Mouse (Mus musculus): ENCODE data around the gene Gm11634. TPM values are rescaled to one million over a fixed set of nuclear protein-coding genes. Genes with fewer than 3 reads are reported as not detected.
"Not testable (repeated sequence)": the region's sequence is repeated elsewhere in the genome, so short reads cannot be mapped to it uniquely, and the experiment has no call there.

The Gm11634 gene
- polyA plus RNA-seq, 1 experiment: not detected

DNA sequence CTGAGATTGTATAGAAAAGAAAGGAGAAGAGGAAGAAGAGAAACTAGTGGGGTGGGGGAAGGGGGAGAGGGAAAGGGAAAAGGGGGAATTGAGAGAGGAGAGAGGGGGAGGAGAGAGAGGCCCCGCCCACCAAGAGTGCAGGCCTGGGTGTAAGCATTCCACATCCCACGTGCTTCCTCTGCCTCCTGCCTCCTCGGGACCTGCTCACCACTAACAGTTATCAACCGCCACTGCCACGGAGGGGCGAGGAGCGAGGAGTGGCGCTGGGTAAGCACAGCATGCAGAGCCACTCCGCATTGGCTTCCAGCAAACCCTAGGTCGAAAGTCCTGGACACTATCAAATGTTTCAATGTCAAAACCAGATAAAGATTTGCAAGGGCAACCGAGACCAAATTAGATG, 11.4 kb upstream of the Gm11634 start:
- Histone ChIP-seq H3K36me3 (ENCODE audit: control insufficient read depth, insufficient read depth, low read length) (no peaks in the 10 kb centered on the region), H3K27ac (ENCODE audit: insufficient read depth, low read depth, low read length) (no peak overlapping the region), H3K4me3 (ENCODE audit: insufficient read depth, low read depth, low read length) (no peak overlapping the region), H3K27me3 (replicated peaks; ENCODE audit: control insufficient read depth, insufficient read depth, low read length) (no peaks in the 10 kb centered on the region), H3K4me1 (ENCODE audit: control insufficient read depth, insufficient read depth, low read length) (no peaks in the 10 kb centered on the region)
- 23% methylated on average over 11 of the region's 11 CpGs for WGBS
- no peak for DNase-seq
- TF ChIP-seq CTCF (conservative IDR thresholded peaks at IDR 0.05; ENCODE audit: insufficient read depth, insufficient read length, low read depth, low read length) (no peak), POLR2A (IDR thresholded peaks at IDR 0.05; ENCODE audit: low read depth, low read length) (no peak)

- not testable (repeated sequence) for H3K36me3 ChIP-seq (ENCODE audit: control insufficient read depth, insufficient read depth, low read length); H3K27me3 ChIP-seq (replicated peaks; ENCODE audit: control insufficient read depth, insufficient read depth, low read length); H3K4me3 ChIP-seq (ENCODE audit: insufficient read depth, low read depth, low read length); H3K27ac ChIP-seq (ENCODE audit: insufficient read depth, low read depth, low read length); DNase-seq; H3K4me1 ChIP-seq (ENCODE audit: control insufficient read depth, insufficient read depth, low read length)
- 85% methylated on average over 4 of the region's 4 CpGs for WGBS
These were observed 8.1 kb upstream of the Gm11634 start for GRCm38 (mm10) chr11:101607134-101607533.

GRCm38 (mm10) chr11:101604531-101605453, 5.7 kb upstream of the Gm11634 start:
- DNase-seq: peak; percentile 86
- not testable (repeated sequence) for H3K36me3 ChIP-seq (ENCODE audit: control insufficient read depth, insufficient read depth, low read length); H3K27ac ChIP-seq (ENCODE audit: insufficient read depth, low read depth, low read length); H3K27me3 ChIP-seq (replicated peaks; ENCODE audit: control insufficient read depth, insufficient read depth, low read length); H3K4me1 ChIP-seq (ENCODE audit: control insufficient read depth, insufficient read depth, low read length)
- under 1% methylated on average over 30 of the region's 30 CpGs for WGBS
- peak overlapping the region; percentile 16; the same call in 1 of the 2 replicates for H3K4me3 ChIP-seq (ENCODE audit: insufficient read depth, low read depth, low read length)

GRCm38 (mm10) chr11:101604116-101604515, 5.1 kb upstream of the Gm11634 start:
- WGBS: 21% methylated on average over 3 of the region's 3 CpGs
- Histone ChIP-seq H3K27me3 (replicated peaks; ENCODE audit: control insufficient read depth, insufficient read depth, low read length) (no peaks in the 10 kb centered on the region), H3K4me1 (ENCODE audit: control insufficient read depth, insufficient read depth, low read length) (no peaks in the 10 kb centered on the region), H3K4me3 (ENCODE audit: insufficient read depth, low read depth, low read length) (no peak overlapping the region), H3K36me3 (ENCODE audit: control insufficient read depth, insufficient read depth, low read length) (no peaks in the 10 kb centered on the region), H3K27ac (ENCODE audit: insufficient read depth, low read depth, low read length) (no peak overlapping the region)
- TF ChIP-seq POLR2A (IDR thresholded peaks at IDR 0.05; ENCODE audit: low read depth, low read length) (no peak), CTCF (conservative IDR thresholded peaks at IDR 0.05; ENCODE audit: insufficient read depth, insufficient read length, low read depth, low read length) (no peak)
- DNase-seq: no peak

DNA sequence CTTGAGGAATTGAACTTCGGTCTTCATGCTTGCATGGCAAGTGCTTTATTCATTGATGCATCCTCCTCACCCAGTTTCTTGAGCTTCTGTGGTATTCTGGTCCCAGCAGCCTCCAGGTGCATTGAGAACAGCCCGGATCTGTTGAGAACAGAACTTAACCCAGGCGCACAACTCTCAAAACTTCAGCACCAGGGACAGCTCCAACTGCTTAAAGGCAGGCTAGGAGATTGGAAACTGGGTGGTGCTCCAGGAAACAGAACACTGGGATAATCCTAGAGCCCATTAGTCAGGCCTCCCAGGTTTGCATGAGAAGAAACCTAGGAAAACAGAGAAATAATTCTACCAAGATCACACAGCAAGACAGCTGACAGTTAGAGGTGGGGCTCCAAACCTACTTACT, 3.4 kb upstream of the Gm11634 start:
- Histone ChIP-seq H3K4me1 (ENCODE audit: control insufficient read depth, insufficient read depth, low read length) (no peaks in the 10 kb centered on the region), H3K27ac (ENCODE audit: insufficient read depth, low read depth, low read length) (no peak overlapping the region), H3K36me3 (ENCODE audit: control insufficient read depth, insufficient read depth, low read length) (no peaks in the 10 kb centered on the region), H3K4me3 (ENCODE audit: insufficient read depth, low read depth, low read length) (no peak overlapping the region), H3K27me3 (replicated peaks; ENCODE audit: control insufficient read depth, insufficient read depth, low read length) (no peaks in the 10 kb centered on the region)
- peak; percentile 68 for DNase-seq
- 5% methylated on average over 3 of the region's 3 CpGs for WGBS
- TF ChIP-seq POLR2A (IDR thresholded peaks at IDR 0.05; ENCODE audit: low read depth, low read length): no peak

DNA sequence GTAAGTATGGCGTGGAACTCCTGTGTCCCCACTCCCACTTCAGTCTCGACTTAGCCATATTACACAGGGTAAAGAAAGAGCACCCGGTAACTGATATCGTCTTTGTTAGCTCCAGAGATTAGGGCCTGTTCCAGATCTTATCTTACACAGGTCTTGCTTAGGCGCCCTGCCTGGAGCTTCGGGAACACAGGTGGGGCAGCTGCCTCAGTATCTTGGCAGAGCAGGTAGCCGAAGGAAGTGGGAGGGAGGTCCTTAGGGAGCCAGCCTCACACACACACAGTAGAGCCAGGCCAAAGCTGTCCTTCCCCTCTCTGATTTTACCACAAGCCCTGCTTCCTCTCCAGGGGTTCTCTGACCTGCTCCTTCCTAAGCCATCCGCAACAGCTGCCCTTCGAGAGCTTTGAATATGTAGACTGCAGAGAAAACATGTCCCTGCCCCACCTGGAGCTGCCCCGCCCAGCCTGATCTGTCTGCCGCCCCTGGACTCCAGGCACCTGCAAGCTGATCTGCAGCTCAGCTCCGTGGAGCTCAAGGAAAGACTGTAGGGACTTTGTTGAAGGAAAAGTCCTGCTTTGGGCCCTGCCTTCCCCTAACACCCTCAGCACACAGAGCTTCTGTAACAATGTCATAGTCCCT, 8.9 kb downstream of the Gm11634 start:
- no peak for DNase-seq
- WGBS: 65% methylated on average over 12 of the region's 12 CpGs
- TF ChIP-seq CTCF (conservative IDR thresholded peaks at IDR 0.05; ENCODE audit: insufficient read depth, insufficient read length, low read depth, low read length): no peak
- TF ChIP-seq POLR2A (IDR thresholded peaks at IDR 0.05; ENCODE audit: low read depth, low read length): no peak
- peaks cover 22% of the 10 kb centered on the region for H3K4me1 ChIP-seq (ENCODE audit: control insufficient read depth, insufficient read depth, low read length)
- no peak overlapping the region for H3K4me3 ChIP-seq (ENCODE audit: insufficient read depth, low read depth, low read length)
- H3K27ac ChIP-seq (ENCODE audit: insufficient read depth, low read depth, low read length): peak overlapping the region; percentile 59
- H3K27me3 ChIP-seq (replicated peaks; ENCODE audit: control insufficient read depth, insufficient read depth, low read length): no peaks in the 10 kb centered on the region
- H3K36me3 ChIP-seq (ENCODE audit: control insufficient read depth, insufficient read depth, low read length): peaks cover 7% of the 10 kb centered on the region; the same call in 1 of the 2 replicates

- Histone ChIP-seq H3K4me1 (ENCODE audit: control insufficient read depth, insufficient read depth, low read length) (peaks cover 22% of the 10 kb centered on the region), H3K36me3 (ENCODE audit: control insufficient read depth, insufficient read depth, low read length) (peaks cover 7% of the 10 kb centered on the region; the same call in 1 of the 2 replicates), H3K4me3 (ENCODE audit: insufficient read depth, low read depth, low read length) (no peak overlapping the region), H3K27me3 (replicated peaks; ENCODE audit: control insufficient read depth, insufficient read depth, low read length) (no peaks in the 10 kb centered on the region), H3K27ac (ENCODE audit: insufficient read depth, low read depth, low read length) (peak overlapping the region; percentile 70)
- DNase-seq: peak; percentile 93
- peak; percentile 81 for TF ChIP-seq CTCF (conservative IDR thresholded peaks at IDR 0.05; ENCODE audit: insufficient read depth, insufficient read length, low read depth, low read length)
- TF ChIP-seq POLR2A (IDR thresholded peaks at IDR 0.05; ENCODE audit: low read depth, low read length): no peak
- 16% methylated on average over 5 of the region's 5 CpGs for WGBS
These were observed 9.6 kb downstream of the Gm11634 start for GRCm38 (mm10) chr11:101589444-101589843.
